Mouse (Mus musculus): ENCODE results near the gene Dhps. TPM values are rescaled to one million over a fixed set of nuclear protein-coding genes. Genes with fewer than 3 reads are reported as not detected.

Gene Dhps
- polyA plus RNA-seq (2014; fragmentation: Illumina TruSeq; extraction: RNeasy Lipid Tissue Mini Kit (QIAGEN cat#74804); ENCODE audit: low read depth, low replicate concordance), result 9.5 TPM

DNA sequence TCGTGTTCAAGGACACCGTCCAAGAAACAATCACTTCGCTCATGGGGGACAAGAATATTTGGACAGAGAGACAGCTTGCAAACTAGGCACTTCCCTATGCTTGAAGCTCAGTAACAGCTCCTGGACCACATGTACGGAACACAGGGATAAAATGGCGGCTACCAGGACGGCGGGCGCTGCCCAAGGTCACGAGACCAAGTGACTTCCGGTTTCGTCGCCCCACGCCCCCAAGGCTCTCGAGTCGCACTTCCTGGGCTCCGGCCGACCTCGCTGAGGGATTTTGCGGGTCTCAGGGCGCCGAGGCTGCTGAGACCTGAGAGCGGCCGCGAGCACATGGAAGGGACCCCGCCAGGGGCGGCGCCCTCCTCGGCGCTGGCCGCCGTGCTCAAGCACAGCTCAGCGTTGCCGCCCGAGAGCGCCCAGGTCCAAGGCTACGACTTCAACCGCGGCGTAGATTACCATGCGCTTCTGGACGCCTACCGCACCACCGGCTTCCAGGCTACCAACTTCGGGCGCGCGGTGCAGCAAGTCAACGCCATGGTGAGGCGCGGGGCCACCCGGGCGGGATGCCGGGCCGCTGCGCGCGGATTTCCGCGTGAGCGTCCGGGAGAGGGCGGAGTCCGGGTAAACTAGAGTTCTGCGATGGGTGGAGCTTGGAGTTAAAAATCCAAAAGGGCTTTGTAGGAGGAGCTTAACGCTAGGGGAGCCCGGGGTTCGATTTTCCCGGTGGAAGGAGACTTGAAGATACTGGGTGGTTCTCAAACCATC is at the start of gene Dhps:
Gene Dhps (plus strand): TSS at position 244 of the 768 bp plus-strand sequence.

DNA sequence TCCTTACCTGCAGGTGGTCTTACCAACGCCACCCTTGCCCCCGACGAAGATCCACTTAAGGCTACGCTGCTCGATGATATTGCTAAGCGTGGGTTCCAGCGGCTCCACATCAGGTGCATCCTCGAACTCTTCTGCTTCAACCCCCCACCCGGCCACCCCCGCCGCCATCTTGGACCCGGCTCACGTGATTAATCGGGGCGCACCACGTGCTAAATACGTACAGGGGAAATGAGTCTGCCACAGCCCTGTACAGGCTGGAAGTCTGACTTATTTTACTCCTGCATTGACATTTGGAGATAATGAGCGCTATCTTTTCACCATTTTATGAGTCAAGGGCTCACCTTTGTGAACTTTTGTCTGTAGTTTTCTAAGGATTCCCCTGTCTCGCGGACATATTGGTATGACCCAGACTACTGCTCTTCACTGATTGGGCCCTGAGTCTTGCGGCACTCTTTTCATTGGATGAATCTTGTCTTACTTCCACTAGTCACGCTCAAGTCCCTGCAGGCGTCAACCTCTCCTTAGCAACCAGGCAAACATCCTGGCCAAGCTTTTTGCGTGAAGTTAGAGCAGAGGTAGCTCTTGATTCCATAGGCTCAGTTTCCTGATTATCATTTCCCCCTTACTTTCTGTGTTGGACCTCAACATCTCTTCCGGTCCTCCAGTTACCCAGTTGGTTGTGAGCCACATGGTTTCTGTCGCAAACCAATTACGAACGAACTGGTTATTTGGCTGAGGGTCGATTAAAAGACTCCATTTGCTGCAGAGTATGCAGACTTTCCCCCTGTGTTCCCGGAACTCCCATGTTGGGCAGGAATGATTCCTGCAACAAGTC is 46.2 kb upstream of the Dhps start, which contains the start of gene Asna1:
Gene Asna1 (minus strand): TSS at position 184 of the 835 bp plus-strand sequence.

DNA sequence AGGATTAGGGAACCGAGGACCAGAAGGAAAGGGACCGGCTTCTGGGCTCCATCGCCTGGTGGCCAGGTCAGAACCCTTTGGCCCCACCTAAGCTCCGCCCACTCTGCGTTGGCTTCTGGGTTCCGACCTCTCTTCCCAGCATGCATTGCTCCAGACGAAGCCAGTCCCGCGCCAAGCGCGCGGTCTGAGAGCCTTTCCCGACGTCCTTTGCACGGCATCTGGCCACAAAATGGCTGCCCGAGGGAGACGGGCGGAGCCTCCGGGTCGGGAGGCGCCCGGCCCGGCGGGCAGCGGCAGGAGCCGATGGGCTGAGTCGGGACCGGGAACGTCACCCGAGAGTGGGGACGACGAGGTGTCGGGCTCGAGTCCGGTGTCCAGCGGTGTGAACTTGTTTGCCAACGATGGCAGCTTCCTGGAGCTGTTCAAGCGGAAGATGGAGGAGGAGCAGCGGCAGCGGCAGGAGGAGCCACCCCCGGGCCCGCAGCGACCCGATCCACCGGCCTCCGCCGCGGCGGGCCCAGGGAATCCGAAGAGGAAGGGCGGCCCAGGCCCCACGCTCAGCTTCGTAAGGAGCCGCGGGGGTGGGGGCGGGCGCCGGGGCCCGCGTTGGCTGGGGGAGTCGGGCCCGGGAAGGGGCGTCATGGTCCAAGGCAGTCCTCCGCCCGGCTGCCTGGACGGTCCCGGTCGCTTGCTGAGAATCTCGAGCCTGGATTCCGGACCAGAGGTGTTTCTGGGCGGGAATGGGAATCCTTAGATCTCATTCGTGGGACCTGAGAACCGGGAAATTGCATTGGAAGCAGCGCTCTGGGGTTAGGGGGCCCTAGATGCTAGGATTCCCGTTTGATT is 44.7 kb upstream of the Dhps start, which contains the start of gene Trir:
Gene Trir (plus strand): TSS at position 154 of the 846 bp plus-strand sequence.

DNA sequence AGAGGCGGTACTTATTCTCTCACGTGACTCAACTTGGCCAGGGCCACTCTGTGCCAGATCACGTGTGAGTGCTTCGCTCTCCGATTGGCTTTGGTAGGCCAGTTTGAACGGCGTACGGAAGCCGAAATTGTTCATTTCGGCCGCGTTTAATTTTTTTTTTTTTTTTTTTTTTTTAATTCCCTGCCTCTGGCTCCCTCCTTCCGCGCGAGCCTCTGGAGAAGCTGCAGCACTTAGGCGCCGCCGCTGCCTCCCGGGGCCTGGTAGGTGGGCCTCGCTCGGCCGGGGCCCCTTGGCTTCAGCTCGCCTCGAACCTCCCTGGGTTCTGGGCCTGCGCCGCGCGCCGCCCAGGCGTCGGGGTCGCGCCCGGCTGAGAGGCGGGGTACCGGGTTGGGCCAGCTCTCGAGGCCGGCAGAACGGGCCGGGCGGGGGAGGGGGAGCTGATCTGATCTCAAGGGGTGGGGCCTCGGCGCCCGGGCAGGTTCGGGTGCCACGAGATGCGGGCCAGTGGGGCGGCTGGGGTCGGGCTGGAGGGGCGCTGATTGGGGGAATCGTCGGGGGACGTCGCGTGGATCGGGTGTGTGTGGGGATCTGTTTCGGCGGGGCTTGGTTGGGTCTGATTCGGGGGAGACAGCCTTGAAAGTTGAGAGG is 34.7 kb upstream of the Dhps start, which contains the start of gene Tnpo2:
Gene Tnpo2 (plus strand): TSS at position 198 of the 648 bp plus-strand sequence.

DNA sequence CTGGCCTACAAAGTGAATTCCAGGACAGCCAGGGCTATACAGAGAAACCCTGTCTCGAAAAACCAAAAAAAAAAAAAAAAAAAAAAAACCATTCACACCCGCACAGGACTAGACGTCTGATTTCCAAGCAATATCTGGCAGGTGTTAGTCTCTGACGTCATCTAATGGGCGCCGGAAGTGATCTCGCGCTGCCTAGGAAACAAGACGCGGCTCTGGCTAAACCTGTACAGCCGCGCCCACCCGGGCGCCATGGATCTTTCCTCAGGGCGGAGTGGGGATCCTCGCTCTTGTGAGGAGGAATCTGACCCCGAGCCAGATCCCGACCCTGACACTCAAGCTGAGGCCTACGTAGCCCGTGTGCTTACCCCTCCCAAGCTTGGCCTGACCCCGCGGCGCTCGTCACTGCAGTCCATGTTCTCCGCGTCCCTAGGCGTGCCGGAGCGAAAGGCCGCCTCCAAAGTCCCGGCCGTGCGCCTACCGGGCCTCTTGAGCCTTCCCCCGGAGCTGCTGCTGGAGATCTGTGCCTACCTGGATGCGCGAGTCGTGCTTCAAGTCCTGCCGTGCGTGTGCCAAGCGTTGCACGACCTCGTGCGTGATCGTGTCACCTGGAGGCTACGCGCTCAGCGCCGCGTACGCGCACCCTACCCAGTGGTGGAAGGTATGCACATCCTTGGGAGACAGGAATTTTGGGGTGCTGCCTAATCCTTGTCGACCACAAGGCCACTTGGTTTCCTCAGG is 11.5 kb upstream of the Dhps start, which contains the start of gene Fbxw9:
Gene Fbxw9 (plus strand): TSS at position 177 of the 738 bp plus-strand sequence.

DNA sequence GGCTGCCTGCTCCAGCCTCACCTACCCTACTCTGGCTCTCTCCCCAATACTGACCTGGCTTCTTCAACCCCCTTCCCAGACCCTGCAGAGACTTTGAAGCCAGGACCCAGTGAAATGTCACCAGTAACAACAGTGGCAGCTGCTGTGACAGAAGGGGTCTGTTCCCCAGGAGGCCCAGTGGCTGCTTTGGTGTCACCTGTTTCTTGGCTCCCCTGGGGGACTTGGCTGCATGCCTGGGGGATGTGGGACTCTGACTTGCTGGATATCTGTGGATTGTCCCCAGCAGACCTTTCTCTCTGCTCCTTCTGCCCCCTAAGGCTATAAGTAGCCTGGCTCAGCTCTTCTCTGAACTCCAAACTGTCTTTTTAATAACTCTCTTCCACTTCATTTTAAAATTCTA is 3.6 kb upstream of the Dhps start, which contains the start of gene Gm5741:
Gene Gm5741 (minus strand): TSS at position 1 of the 400 bp plus-strand sequence.

DNA sequence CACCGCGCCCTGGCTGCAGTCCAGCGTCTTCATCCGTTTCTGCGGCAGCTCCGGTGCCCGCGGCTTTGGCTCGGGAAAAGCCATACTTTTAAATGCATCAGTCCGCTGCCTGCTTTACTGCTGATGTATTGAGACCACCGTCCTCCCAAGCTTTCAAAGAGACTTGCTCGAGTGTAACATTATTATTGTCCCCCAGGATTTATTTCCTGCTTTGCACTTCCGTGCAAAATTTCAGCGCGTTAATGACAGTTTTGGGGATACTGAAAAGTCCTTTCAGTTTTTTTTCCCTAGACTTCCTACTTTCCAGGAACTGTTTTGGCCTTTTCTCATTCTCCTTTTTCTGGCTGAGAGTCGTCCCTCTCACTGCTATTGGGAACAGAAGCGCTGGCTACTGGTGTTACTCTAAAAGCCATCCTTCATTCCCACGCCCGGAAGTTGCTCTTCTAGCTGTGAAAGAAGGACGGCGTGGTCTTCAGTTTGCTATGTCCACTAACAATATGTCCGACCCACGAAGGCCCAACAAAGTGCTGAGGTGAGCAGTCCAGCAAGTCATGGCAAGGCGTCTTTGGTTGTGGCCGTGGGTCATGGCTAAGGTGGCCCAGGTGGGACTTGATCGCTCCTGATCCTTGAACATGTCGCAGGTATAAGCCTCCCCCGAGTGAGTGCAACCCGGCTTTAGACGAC is 9.1 kb downstream of the Dhps start, which contains the start of gene Wdr83os:
Gene Wdr83os (plus strand): TSS at position 209 of the 684 bp plus-strand sequence.

DNA sequence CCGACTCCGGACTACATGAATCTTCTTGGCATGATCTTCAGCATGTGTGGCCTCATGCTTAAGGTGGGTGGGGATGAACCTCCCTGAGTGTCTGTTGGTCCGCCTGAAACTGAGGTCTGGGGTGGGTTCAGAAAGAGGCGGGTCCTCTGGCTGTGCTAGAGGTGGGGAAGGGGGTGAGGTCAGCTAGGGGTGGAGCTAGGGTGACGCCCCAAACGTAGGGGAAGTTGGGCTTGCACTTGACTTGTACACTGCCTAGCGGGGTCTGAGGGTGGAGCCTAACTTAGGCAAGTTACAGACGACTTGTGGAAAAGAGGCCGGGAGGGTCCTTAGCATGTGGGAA is 9.6 kb downstream of the Dhps start, which contains the start of gene Wdr83:
Gene Wdr83 (minus strand): TSS at position 91 of the 340 bp plus-strand sequence.

DNA sequence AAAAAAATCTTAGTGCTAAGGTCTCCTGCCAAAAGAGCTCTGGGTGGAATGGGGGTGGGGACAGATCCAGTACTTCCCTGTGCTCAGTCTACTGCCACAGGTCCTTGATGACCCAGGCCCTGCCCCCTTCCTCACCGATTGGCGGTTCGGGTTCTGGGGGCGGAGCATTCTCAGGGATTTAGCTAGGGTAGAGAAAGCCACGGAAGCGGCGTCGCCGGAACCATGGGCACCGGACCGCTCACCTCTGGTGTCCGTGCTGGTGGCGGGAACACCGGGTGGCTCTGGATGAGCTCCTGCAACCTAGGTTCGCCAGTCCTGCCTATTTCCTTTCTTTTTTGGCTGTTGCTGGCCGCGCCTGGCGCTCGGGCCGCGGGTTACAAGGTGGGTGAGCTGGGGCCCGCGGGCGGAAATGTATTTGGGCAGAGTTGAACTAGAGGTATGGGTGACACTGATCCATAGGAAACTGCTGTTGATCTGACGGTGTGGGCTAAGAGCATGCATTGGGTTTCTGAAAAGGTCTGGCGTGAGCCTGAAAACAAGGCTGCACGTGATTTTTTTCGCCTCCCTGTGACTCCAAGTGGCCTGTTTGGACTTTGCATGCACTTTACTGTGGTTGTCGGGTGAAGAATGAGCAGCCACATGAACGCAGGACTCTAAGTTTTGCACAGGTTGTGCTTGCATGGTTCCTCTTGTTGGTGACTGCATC is 11.7 kb downstream of the Dhps start, which contains the start of gene Man2b1:
Gene Man2b1 (plus strand): TSS at position 163 of the 706 bp plus-strand sequence.

DNA sequence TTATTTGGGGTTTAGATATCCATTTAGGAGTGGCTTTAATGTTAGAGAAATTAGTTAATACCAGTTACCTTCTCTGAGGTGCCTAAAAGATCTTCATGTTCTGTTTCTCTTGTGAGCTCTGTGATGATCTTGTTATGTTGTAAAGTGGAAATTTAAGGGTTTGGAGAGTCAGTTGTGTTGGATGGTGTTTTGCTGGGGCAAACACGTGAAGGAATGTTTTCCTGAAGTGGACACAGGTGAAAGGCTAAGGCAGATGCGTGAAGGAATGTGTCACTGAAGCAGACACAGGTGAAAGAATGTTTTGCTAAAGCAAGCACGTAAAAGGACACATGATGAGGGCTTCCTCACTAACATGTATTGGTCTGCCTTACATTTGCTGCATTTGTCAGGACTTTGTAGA is 51.4 kb downstream of the Dhps start, which contains the start of gene Zfp791:
Gene Zfp791 (minus strand): TSS at position 101 of the 400 bp plus-strand sequence.

Other genes starting within 250 kb of the Dhps start
- gene Dand5, start 248.9 kb upstream of the Dhps start, polyA plus RNA-seq (2014; fragmentation: Illumina TruSeq; extraction: RNeasy Lipid Tissue Mini Kit (QIAGEN cat#74804); ENCODE audit: low read depth, low replicate concordance), result 3.3 TPM
- gene Gadd45gip1, start 240.2 kb upstream of the Dhps start, polyA plus RNA-seq (2014; fragmentation: Illumina TruSeq; extraction: RNeasy Lipid Tissue Mini Kit (QIAGEN cat#74804); ENCODE audit: low read depth, low replicate concordance), result not detected
- gene Rad23a, start 231.1 kb upstream of the Dhps start, polyA plus RNA-seq (2014; fragmentation: Illumina TruSeq; extraction: RNeasy Lipid Tissue Mini Kit (QIAGEN cat#74804); ENCODE audit: low read depth, low replicate concordance), result 3.5 TPM
- 862 TPM for gene Calr, start 224.8 kb upstream of the Dhps start, polyA plus RNA-seq (2014; fragmentation: Illumina TruSeq; extraction: RNeasy Lipid Tissue Mini Kit (QIAGEN cat#74804); ENCODE audit: low read depth, low replicate concordance)
- gene Farsa, start 214.8 kb upstream of the Dhps start, polyA plus RNA-seq (2014; fragmentation: Illumina TruSeq; extraction: RNeasy Lipid Tissue Mini Kit (QIAGEN cat#74804); ENCODE audit: low read depth, low replicate concordance), result 1.3 TPM
- gene Syce2, start 199.6 kb upstream of the Dhps start, polyA plus RNA-seq (2014; fragmentation: Illumina TruSeq; extraction: RNeasy Lipid Tissue Mini Kit (QIAGEN cat#74804); ENCODE audit: low read depth, low replicate concordance), result 6.0 TPM
- 302 TPM for gene Gcdh, start 177.8 kb upstream of the Dhps start, polyA plus RNA-seq (2014; fragmentation: Illumina TruSeq; extraction: RNeasy Lipid Tissue Mini Kit (QIAGEN cat#74804); ENCODE audit: low read depth, low replicate concordance)
- gene Klf1, start 169.8 kb upstream of the Dhps start, polyA plus RNA-seq (2014; fragmentation: Illumina TruSeq; extraction: RNeasy Lipid Tissue Mini Kit (QIAGEN cat#74804); ENCODE audit: low read depth, low replicate concordance), result not detected
- gene Dnase2a, start 163.2 kb upstream of the Dhps start, polyA plus RNA-seq (2014; fragmentation: Illumina TruSeq; extraction: RNeasy Lipid Tissue Mini Kit (QIAGEN cat#74804); ENCODE audit: low read depth, low replicate concordance), result 7.1 TPM
- gene Mast1, start 134.4 kb upstream of the Dhps start, polyA plus RNA-seq (2014; fragmentation: Illumina TruSeq; extraction: RNeasy Lipid Tissue Mini Kit (QIAGEN cat#74804); ENCODE audit: low read depth, low replicate concordance), result not detected
- gene Rtbdn, start 124.8 kb upstream of the Dhps start, polyA plus RNA-seq (2014; fragmentation: Illumina TruSeq; extraction: RNeasy Lipid Tissue Mini Kit (QIAGEN cat#74804); ENCODE audit: low read depth, low replicate concordance), result not detected
- gene Gm49661, start 102.3 kb upstream of the Dhps start, polyA plus RNA-seq (2014; fragmentation: Illumina TruSeq; extraction: RNeasy Lipid Tissue Mini Kit (QIAGEN cat#74804); ENCODE audit: low read depth, low replicate concordance), result not detected
- gene Prdx2, start 102.2 kb upstream of the Dhps start, polyA plus RNA-seq (2014; fragmentation: Illumina TruSeq; extraction: RNeasy Lipid Tissue Mini Kit (QIAGEN cat#74804); ENCODE audit: low read depth, low replicate concordance), result 35.9 TPM
- 1.1 TPM for gene Rnaseh2a, start 102.0 kb upstream of the Dhps start, polyA plus RNA-seq (2014; fragmentation: Illumina TruSeq; extraction: RNeasy Lipid Tissue Mini Kit (QIAGEN cat#74804); ENCODE audit: low read depth, low replicate concordance)
- gene Junb, start 93.0 kb upstream of the Dhps start, polyA plus RNA-seq (2014; fragmentation: Illumina TruSeq; extraction: RNeasy Lipid Tissue Mini Kit (QIAGEN cat#74804); ENCODE audit: low read depth, low replicate concordance), result not detected
- gene Hook2, start 81.2 kb upstream of the Dhps start, polyA plus RNA-seq (2014; fragmentation: Illumina TruSeq; extraction: RNeasy Lipid Tissue Mini Kit (QIAGEN cat#74804); ENCODE audit: low read depth, low replicate concordance), result 16.4 TPM
- gene Best2, start 57.2 kb upstream of the Dhps start, polyA plus RNA-seq (2014; fragmentation: Illumina TruSeq; extraction: RNeasy Lipid Tissue Mini Kit (QIAGEN cat#74804); ENCODE audit: low read depth, low replicate concordance), result not detected
- 16.8 TPM for gene Asna1, start 46.5 kb upstream of the Dhps start, polyA plus RNA-seq (2014; fragmentation: Illumina TruSeq; extraction: RNeasy Lipid Tissue Mini Kit (QIAGEN cat#74804); ENCODE audit: low read depth, low replicate concordance)
- 15.0 TPM for gene Trir, start 44.9 kb upstream of the Dhps start, polyA plus RNA-seq (2014; fragmentation: Illumina TruSeq; extraction: RNeasy Lipid Tissue Mini Kit (QIAGEN cat#74804); ENCODE audit: low read depth, low replicate concordance)
- 4.2 TPM for gene Tnpo2, start 34.8 kb upstream of the Dhps start, polyA plus RNA-seq (2014; fragmentation: Illumina TruSeq; extraction: RNeasy Lipid Tissue Mini Kit (QIAGEN cat#74804); ENCODE audit: low read depth, low replicate concordance)
- gene Fbxw9, start 11.7 kb upstream of the Dhps start, polyA plus RNA-seq (2014; fragmentation: Illumina TruSeq; extraction: RNeasy Lipid Tissue Mini Kit (QIAGEN cat#74804); ENCODE audit: low read depth, low replicate concordance), result 0.89 TPM
- gene Gm5741, start 3.8 kb upstream of the Dhps start, polyA plus RNA-seq (2014; fragmentation: Illumina TruSeq; extraction: RNeasy Lipid Tissue Mini Kit (QIAGEN cat#74804); ENCODE audit: low read depth, low replicate concordance), result not detected
- gene Wdr83os, start 9.0 kb downstream of the Dhps start, polyA plus RNA-seq (2014; fragmentation: Illumina TruSeq; extraction: RNeasy Lipid Tissue Mini Kit (QIAGEN cat#74804); ENCODE audit: low read depth, low replicate concordance), result 6.1 TPM
- gene Wdr83, start 9.5 kb downstream of the Dhps start, polyA plus RNA-seq (2014; fragmentation: Illumina TruSeq; extraction: RNeasy Lipid Tissue Mini Kit (QIAGEN cat#74804); ENCODE audit: low read depth, low replicate concordance), result 2.3 TPM
- gene Man2b1, start 11.5 kb downstream of the Dhps start, polyA plus RNA-seq (2014; fragmentation: Illumina TruSeq; extraction: RNeasy Lipid Tissue Mini Kit (QIAGEN cat#74804); ENCODE audit: low read depth, low replicate concordance), result 7.5 TPM
- 5.5 TPM for gene Zfp791, start 51.3 kb downstream of the Dhps start, polyA plus RNA-seq (2014; fragmentation: Illumina TruSeq; extraction: RNeasy Lipid Tissue Mini Kit (QIAGEN cat#74804); ENCODE audit: low read depth, low replicate concordance)
- gene Cks1brt, start 80.2 kb downstream of the Dhps start, polyA plus RNA-seq (2014; fragmentation: Illumina TruSeq; extraction: RNeasy Lipid Tissue Mini Kit (QIAGEN cat#74804); ENCODE audit: low read depth, low replicate concordance), result not detected
- not detected for gene Olfr371, start 154.2 kb downstream of the Dhps start, polyA plus RNA-seq (2014; fragmentation: Illumina TruSeq; extraction: RNeasy Lipid Tissue Mini Kit (QIAGEN cat#74804); ENCODE audit: low read depth, low replicate concordance)
- 24.8 TPM for gene Orc6, start 227.9 kb downstream of the Dhps start, polyA plus RNA-seq (2014; fragmentation: Illumina TruSeq; extraction: RNeasy Lipid Tissue Mini Kit (QIAGEN cat#74804); ENCODE audit: low read depth, low replicate concordance)
- 485 TPM for gene Vps35, start 228.0 kb downstream of the Dhps start, polyA plus RNA-seq (2014; fragmentation: Illumina TruSeq; extraction: RNeasy Lipid Tissue Mini Kit (QIAGEN cat#74804); ENCODE audit: low read depth, low replicate concordance)